30 mouse cellular contexts compared by ENCODE assay signal in the genomic region with DNA sequence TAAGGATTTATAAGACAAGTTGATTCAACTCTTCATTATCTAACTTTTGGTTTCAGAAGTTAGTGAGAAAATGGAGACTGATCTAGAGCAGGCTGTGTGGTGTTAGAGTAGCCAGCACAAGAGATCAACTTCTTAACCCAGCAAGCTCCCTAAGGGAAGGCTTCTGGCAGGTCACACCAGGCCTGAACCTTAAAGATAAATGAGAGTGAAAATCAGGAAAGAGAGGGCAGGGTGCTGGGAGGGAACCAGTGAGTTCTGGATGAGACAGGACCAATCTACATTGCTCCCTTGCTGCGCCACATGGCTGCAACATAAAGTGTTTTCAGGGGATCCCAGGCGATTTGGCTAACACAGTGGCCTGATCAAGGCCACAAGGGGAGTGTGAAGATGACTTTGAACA.
"Had no signal": no experiment of that assay in that cellular context is flagged by ENCODE, and none has a peak within 500 bp of the region (broad histone marks: within the 10 kb centered on the region; RNA-seq: fewer than 3 reads in every experiment).

No protein-coding gene starts in this region.

- H3K4me3 ChIP-seq: limb, embryonic 10.5 days; limb, embryonic 12.5 days; limb, embryonic 13.5 days; limb, embryonic 15.5 days; liver, embryonic 12.5 days; liver, embryonic 13.5 days; liver, embryonic 15.5 days; lung, embryonic 15.5 days; megakaryocyte, embryonic 14.5 days; midbrain, embryonic 10.5 days; midbrain, embryonic 12.5 days; midbrain, embryonic 13.5 days; midbrain, embryonic 15.5 days; myocyte; neural tube, embryonic 12.5 days had no signal

- H3K36me3 ChIP-seq: limb, embryonic 10.5 days; limb, embryonic 12.5 days; limb, embryonic 13.5 days; limb, embryonic 15.5 days; liver, embryonic 12.5 days; liver, embryonic 13.5 days; liver, embryonic 15.5 days; lung, embryonic 15.5 days; midbrain, embryonic 10.5 days; midbrain, embryonic 12.5 days; midbrain, embryonic 13.5 days; midbrain, embryonic 15.5 days; neural tube, embryonic 12.5 days had no signal

- H3K27me3 ChIP-seq: limb, embryonic 12.5 days; limb, embryonic 13.5 days; limb, embryonic 15.5 days; liver, embryonic 12.5 days; liver, embryonic 13.5 days; liver, embryonic 15.5 days; lung, embryonic 15.5 days; megakaryocyte, embryonic 14.5 days; midbrain, embryonic 12.5 days; midbrain, embryonic 13.5 days; midbrain, embryonic 15.5 days; neural tube, embryonic 12.5 days had no signal

- ATAC-seq: liver, embryonic 12.5 days; liver, postnatal 0 days; lung, postnatal 0 days; midbrain, embryonic 13.5 days; midbrain, embryonic 15.5 days; midbrain, embryonic 16.5 days had no signal

- H3K9me3 ChIP-seq: limb, embryonic 10.5 days; limb, embryonic 12.5 days; limb, embryonic 13.5 days; limb, embryonic 15.5 days; liver, embryonic 12.5 days; liver, embryonic 13.5 days; liver, embryonic 15.5 days; lung, embryonic 15.5 days; midbrain, embryonic 10.5 days; midbrain, embryonic 12.5 days; midbrain, embryonic 13.5 days; midbrain, embryonic 15.5 days; neural tube, embryonic 12.5 days had no signal

- H3K4me1 ChIP-seq: limb, embryonic 10.5 days; limb, embryonic 12.5 days; limb, embryonic 13.5 days; limb, embryonic 15.5 days; liver, embryonic 12.5 days; liver, embryonic 13.5 days; liver, embryonic 15.5 days; lung, embryonic 15.5 days; midbrain, embryonic 15.5 days; neural tube, embryonic 12.5 days had no signal

- DNase-seq: left cerebral cortex, postnatal 4 days; liver; liver, embryonic 13.5 days; liver, postnatal 0 days; lung, adult 18-20 months; lung, adult 2 months; lung, embryonic 14.5 days; lung, postnatal 10 days; lung, postnatal 14 days; lung, postnatal 36 days; lung, postnatal 4 days; midbrain, embryonic 14.5 days had no signal

- H3K27ac ChIP-seq: limb, embryonic 10.5 days; limb, embryonic 12.5 days; limb, embryonic 13.5 days; limb, embryonic 15.5 days; liver, embryonic 12.5 days; liver, embryonic 13.5 days; liver, embryonic 14.5 days; liver, embryonic 15.5 days; lung, embryonic 15.5 days; macrophage; midbrain, embryonic 10.5 days; midbrain, embryonic 12.5 days; midbrain, embryonic 13.5 days; midbrain, embryonic 15.5 days; neural tube, embryonic 12.5 days had no signal
